Mouse (Mus musculus) urinary bladder, postnatal 4 days (tissue): ENCODE measurements around the gene Dcpp1.

ENCODE experiments used
- DNase-seq, 2 experiments: peaks; one replicate each; pipeline ENCODE4 v3.0.0; 2021 to 2022; ENCODE audit warnings: low spot score in 2 of 2

The Dcpp1 gene

DNA sequence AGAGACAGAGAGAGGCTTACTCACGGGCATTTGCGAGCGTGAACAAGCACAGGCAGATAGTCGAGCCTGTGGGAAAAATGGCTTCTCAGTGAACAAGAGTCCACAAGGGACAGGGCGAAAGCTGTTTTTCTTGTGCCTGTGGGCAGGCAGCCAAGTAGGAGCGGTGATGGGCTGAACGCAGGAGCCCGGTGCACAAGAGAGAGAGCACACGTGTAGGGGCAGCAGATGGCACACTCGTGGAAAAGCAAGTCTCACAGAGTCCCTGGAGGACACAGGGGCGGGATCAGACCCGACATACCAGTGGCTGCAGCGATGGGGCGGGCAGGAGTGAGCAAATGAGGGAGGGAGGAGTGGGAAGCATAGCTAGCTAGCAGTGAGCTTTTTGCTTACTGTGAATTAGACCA is 44.4 kb downstream of the Dcpp1 start:
- peak; percentile 67 to 69 for DNase-seq

DNA sequence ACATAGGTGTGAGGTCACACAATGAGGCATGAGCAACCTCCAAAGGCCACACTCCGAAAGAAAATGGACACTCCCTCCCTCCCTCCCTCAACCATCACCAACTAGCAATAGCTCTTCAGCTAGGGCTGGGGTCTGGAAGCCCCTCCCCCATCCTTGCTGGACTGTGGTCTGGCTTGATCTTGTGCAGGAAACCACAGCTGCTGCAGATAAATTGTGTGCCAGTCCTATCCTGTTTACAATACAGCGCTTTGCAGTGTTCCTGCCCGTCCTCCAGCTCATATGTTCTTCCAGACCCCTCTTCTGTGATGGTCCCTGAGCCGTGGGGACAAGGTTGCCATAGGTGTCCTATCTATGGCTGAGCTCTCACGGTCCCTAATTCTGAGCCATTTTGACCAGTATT is 50.5 kb downstream of the Dcpp1 start:
- DNase-seq = no peak
